Mouse (Mus musculus): ENCODE data around the gene U2af1. TPM values are rescaled to one million over a fixed set of nuclear protein-coding genes. Genes with fewer than 3 reads are reported as not detected.
"Not testable (repeated sequence)": the region's sequence is repeated elsewhere in the genome, so short reads cannot be mapped to it uniquely, and the experiment has no call there.

U2af1 gene
- polyA plus RNA-seq, 1 experiment from 2014 or later: 385 TPM

GRCm38 (mm10) chr17:31636277-31636941 is 22.3 kb downstream of the U2af1 start:
- peaks cover 26% of the 10 kb centered on the region for H3K4me1 ChIP-seq
- peak overlapping the region; percentile 88 for H3K4me2 ChIP-seq
- no peak overlapping the region for H3K27ac ChIP-seq
- H3K9ac ChIP-seq: peak overlapping the region; percentile 58
- peak; percentile 41 for ATAC-seq (ENCODE audit: low FRiP score)
- peak overlapping the region; percentile 49 for H3K4me3 ChIP-seq (replicated peaks)
- no peaks in the 10 kb centered on the region for H3K36me3 ChIP-seq (replicated peaks)
- H3K9me3 ChIP-seq: no peaks in the 10 kb centered on the region
- WGBS: 5% methylated on average over 45 of the region's 45 CpGs
- H3K27me3 ChIP-seq: peaks cover 32% of the 10 kb centered on the region

GRCm38 (mm10) chr17:31635781-31636180 is 22.9 kb downstream of the U2af1 start:
- Histone ChIP-seq H3K4me1 (peaks cover 26% of the 10 kb centered on the region), H3K9me3 (no peaks in the 10 kb centered on the region), H3K27ac (no peak overlapping the region), H3K27me3 (peaks cover 32% of the 10 kb centered on the region), H3K4me3 (replicated peaks) (no peak overlapping the region; the same call in 1 of the 2 replicates), H3K9ac (no peak overlapping the region), H3K4me2 (peak overlapping the region; percentile 88; the same call in 1 of the 2 replicates), H3K36me3 (replicated peaks) (no peaks in the 10 kb centered on the region)
- no peak for ATAC-seq (ENCODE audit: low FRiP score)
- 60% methylated on average over 11 of the region's 11 CpGs for WGBS

- H3K36me3 ChIP-seq (replicated peaks): no peaks in the 10 kb centered on the region
- H3K27ac ChIP-seq: no peak overlapping the region
- no peak overlapping the region for H3K9ac ChIP-seq
- no peaks in the 10 kb centered on the region for H3K9me3 ChIP-seq
- ATAC-seq (ENCODE audit: low FRiP score): no peak
- H3K4me1 ChIP-seq: peaks cover 26% of the 10 kb centered on the region
- peaks cover 32% of the 10 kb centered on the region for H3K27me3 ChIP-seq
- WGBS: 74% methylated on average over 5 of the region's 5 CpGs
- no peak overlapping the region for H3K4me2 ChIP-seq
- H3K4me3 ChIP-seq (replicated peaks): no peak overlapping the region
Measured at GRCm38 (mm10) chr17:31634896-31635295, 23.8 kb downstream of the U2af1 start.

- Histone ChIP-seq H3K36me3 (replicated peaks) (no peaks in the 10 kb centered on the region), H3K9ac (no peak overlapping the region), H3K4me3 (replicated peaks) (no peak overlapping the region), H3K4me2 (no peak overlapping the region), H3K27ac (no peak overlapping the region), H3K9me3 (no peaks in the 10 kb centered on the region), H3K4me1 (peaks cover 19% of the 10 kb centered on the region), H3K27me3 (peaks cover 32% of the 10 kb centered on the region)
- WGBS: 91% methylated on average over 6 of the region's 6 CpGs
- no peak for ATAC-seq (ENCODE audit: low FRiP score)
Measured at GRCm38 (mm10) chr17:31633007-31633406, 25.7 kb downstream of the U2af1 start.

GRCm38 (mm10) chr17:31631081-31631800 is 27.5 kb downstream of the U2af1 start:
- Histone ChIP-seq H3K4me3 (replicated peaks) (no peak overlapping the region), H3K4me2 (no peak overlapping the region), H3K27me3 (peaks cover 15% of the 10 kb centered on the region), H3K27ac (no peak overlapping the region), H3K9me3 (no peaks in the 10 kb centered on the region), H3K9ac (no peak overlapping the region), H3K4me1 (peaks cover 2% of the 10 kb centered on the region), H3K36me3 (replicated peaks) (no peaks in the 10 kb centered on the region)
- WGBS: 85% methylated on average over 10 of the region's 10 CpGs
- ATAC-seq (ENCODE audit: low FRiP score): no peak

- Histone ChIP-seq H3K9ac (no peak overlapping the region), H3K9me3 (no peaks in the 10 kb centered on the region), H3K36me3 (replicated peaks) (no peaks in the 10 kb centered on the region), H3K4me2 (no peak overlapping the region), H3K4me3 (replicated peaks) (no peak overlapping the region), H3K27me3 (no peaks in the 10 kb centered on the region), H3K27ac (no peak overlapping the region), H3K4me1 (no peaks in the 10 kb centered on the region)
- no peak for ATAC-seq (ENCODE audit: low FRiP score)
- 92% methylated on average over 2 of the region's 2 CpGs for WGBS
Measured at GRCm38 (mm10) chr17:31627961-31628360, 30.7 kb downstream of the U2af1 start.

GRCm38 (mm10) chr17:31623101-31623500 is 35.6 kb downstream of the U2af1 start:
- Histone ChIP-seq H3K9me3 (no peaks in the 10 kb centered on the region), H3K9ac (no peak overlapping the region), H3K27me3 (no peaks in the 10 kb centered on the region), H3K4me2 (no peak overlapping the region), H3K27ac (no peak overlapping the region), H3K4me1 (no peaks in the 10 kb centered on the region), H3K36me3 (replicated peaks) (no peaks in the 10 kb centered on the region), H3K4me3 (replicated peaks) (no peak overlapping the region)
- 86% methylated on average over 4 of the region's 4 CpGs for WGBS
- no peak for ATAC-seq (ENCODE audit: low FRiP score)

- H3K36me3 ChIP-seq (replicated peaks): no peaks in the 10 kb centered on the region
- no peak overlapping the region for H3K27ac ChIP-seq
- no peaks in the 10 kb centered on the region for H3K9me3 ChIP-seq
- no peak for ATAC-seq (ENCODE audit: low FRiP score)
- no peak overlapping the region for H3K9ac ChIP-seq
- no peak overlapping the region for H3K4me3 ChIP-seq (replicated peaks)
- 85% methylated on average over 4 of the region's 4 CpGs for WGBS
- no peaks in the 10 kb centered on the region for H3K4me1 ChIP-seq
- H3K4me2 ChIP-seq: no peak overlapping the region
- no peaks in the 10 kb centered on the region for H3K27me3 ChIP-seq
Measured at GRCm38 (mm10) chr17:31613086-31613755, 45.5 kb downstream of the U2af1 start.

- Histone ChIP-seq H3K9me3 (no peaks in the 10 kb centered on the region), H3K36me3 (replicated peaks) (peaks cover 6% of the 10 kb centered on the region; the same call in 1 of the 2 replicates), H3K27ac (no peak overlapping the region), H3K27me3 (no peaks in the 10 kb centered on the region), H3K9ac (no peak overlapping the region), H3K4me1 (no peaks in the 10 kb centered on the region), H3K4me2 (no peak overlapping the region), H3K4me3 (replicated peaks) (no peak overlapping the region)
- 96% methylated on average over 3 of the region's 3 CpGs for WGBS
- no peak for ATAC-seq (ENCODE audit: low FRiP score)
Measured at GRCm38 (mm10) chr17:31609895-31610294, 48.8 kb downstream of the U2af1 start.

- H3K4me3 ChIP-seq (replicated peaks); H3K9me3 ChIP-seq; ATAC-seq (ENCODE audit: low FRiP score); H3K4me2 ChIP-seq; H3K9ac ChIP-seq; H3K4me1 ChIP-seq; H3K27ac ChIP-seq; H3K27me3 ChIP-seq: not testable (repeated sequence)
- H3K36me3 ChIP-seq (replicated peaks): peaks cover 12% of the 10 kb centered on the region; the same call in 1 of the 2 replicates
- 93% methylated on average over 3 of the region's 3 CpGs for WGBS
Measured at GRCm38 (mm10) chr17:31609173-31609572, 49.5 kb downstream of the U2af1 start.

- Histone ChIP-seq H3K9ac (no peak overlapping the region), H3K4me2 (no peak overlapping the region), H3K9me3 (no peaks in the 10 kb centered on the region), H3K4me1 (no peaks in the 10 kb centered on the region), H3K4me3 (replicated peaks) (no peak overlapping the region), H3K27ac (no peak overlapping the region), H3K36me3 (replicated peaks) (peaks cover 23% of the 10 kb centered on the region), H3K27me3 (no peaks in the 10 kb centered on the region)
- no peak for ATAC-seq (ENCODE audit: low FRiP score)
- 83% methylated on average over 8 of the region's 8 CpGs for WGBS
Measured at GRCm38 (mm10) chr17:31607256-31607951, 51.3 kb downstream of the U2af1 start.

- 79% methylated on average over 7 of the region's 7 CpGs for WGBS
- Histone ChIP-seq H3K4me3 (replicated peaks) (no peak overlapping the region), H3K9ac (no peak overlapping the region), H3K4me1 (no peaks in the 10 kb centered on the region), H3K4me2 (no peak overlapping the region), H3K9me3 (no peaks in the 10 kb centered on the region), H3K27me3 (no peaks in the 10 kb centered on the region), H3K36me3 (replicated peaks) (peaks cover 23% of the 10 kb centered on the region), H3K27ac (no peak overlapping the region)
- no peak for ATAC-seq (ENCODE audit: low FRiP score)
Measured at GRCm38 (mm10) chr17:31606424-31606823, 52.3 kb downstream of the U2af1 start.

All from forebrain, embryonic 12.5 days (tissue).